Mouse (Mus musculus): ENCODE measurements around the gene Uty. TPM values are rescaled to one million over a fixed set of nuclear protein-coding genes. Genes with fewer than 3 reads are reported as not detected.

The Uty gene
- polyA plus RNA-seq, 1 experiment from 2014 or later = 5.3 TPM

- Histone ChIP-seq H3K9me3 (ENCODE audit: control insufficient read depth, low read length) (no peaks in the 10 kb centered on the region), H3K4me2 (ENCODE audit: low read length) (no peak overlapping the region), H3K4me3 (ENCODE audit: low read length) (no peak overlapping the region), H3K4me1 (ENCODE audit: control insufficient read depth, insufficient read depth, low read depth, low read length) (no peaks in the 10 kb centered on the region), H3K27me3 (replicated peaks; ENCODE audit: control insufficient read depth, insufficient read depth, low read length) (no peaks in the 10 kb centered on the region), H3K27ac (ENCODE audit: low read depth, low read length) (no peak overlapping the region), H3K9ac (ENCODE audit: low read depth, low read length) (no peak overlapping the region), H3K36me3 (ENCODE audit: control insufficient read depth, insufficient read depth, low read length) (no peaks in the 10 kb centered on the region)
- ATAC-seq = no peak
These were observed 82.5 kb downstream of the Uty start for GRCm38 (mm10) chrY:1163054-1163453.

DNA sequence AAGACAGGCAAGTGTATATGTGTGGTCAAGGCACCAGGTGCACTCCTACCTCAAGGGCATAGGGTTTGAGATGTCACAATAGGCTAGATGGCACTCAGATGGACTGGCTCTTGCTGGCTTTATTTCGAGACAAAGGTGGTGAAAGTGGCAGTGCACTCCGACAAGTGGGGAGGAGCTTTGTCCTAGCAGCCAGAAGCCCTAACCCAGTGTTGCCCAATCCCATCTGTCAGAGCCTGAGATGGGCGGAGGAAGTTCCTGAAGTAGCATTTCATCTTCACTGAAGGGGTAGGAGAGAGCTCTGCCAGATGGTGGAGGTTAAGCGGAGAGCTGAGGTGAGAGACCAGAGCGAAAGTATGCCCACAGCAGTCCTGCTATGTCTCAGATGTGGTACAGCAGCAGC lies 129.4 kb downstream of the Uty start:
- no peak overlapping the region for H3K4me2 ChIP-seq (ENCODE audit: low read length)
- H3K9ac ChIP-seq (ENCODE audit: low read depth, low read length) = no peak overlapping the region
- no peak overlapping the region for H3K4me3 ChIP-seq (ENCODE audit: low read length)
- no peak overlapping the region for H3K27ac ChIP-seq (ENCODE audit: low read depth, low read length)
- ATAC-seq = no peak
- no peaks in the 10 kb centered on the region for H3K9me3 ChIP-seq (ENCODE audit: control insufficient read depth, low read length)
- H3K27me3 ChIP-seq (replicated peaks; ENCODE audit: control insufficient read depth, insufficient read depth, low read length) = no peaks in the 10 kb centered on the region
- no peaks in the 10 kb centered on the region for H3K4me1 ChIP-seq (ENCODE audit: control insufficient read depth, insufficient read depth, low read depth, low read length)
- WGBS = 90% methylated on average over 5 of the region's 5 CpGs
- H3K36me3 ChIP-seq (ENCODE audit: control insufficient read depth, insufficient read depth, low read length) = no peaks in the 10 kb centered on the region

- Histone ChIP-seq H3K9ac (ENCODE audit: low read depth, low read length) (no peak overlapping the region), H3K27me3 (replicated peaks; ENCODE audit: control insufficient read depth, insufficient read depth, low read length) (no peaks in the 10 kb centered on the region), H3K27ac (ENCODE audit: low read depth, low read length) (no peak overlapping the region), H3K9me3 (ENCODE audit: control insufficient read depth, low read length) (no peaks in the 10 kb centered on the region), H3K4me3 (ENCODE audit: low read length) (no peak overlapping the region), H3K36me3 (ENCODE audit: control insufficient read depth, insufficient read depth, low read length) (no peaks in the 10 kb centered on the region), H3K4me1 (ENCODE audit: control insufficient read depth, insufficient read depth, low read depth, low read length) (no peaks in the 10 kb centered on the region), H3K4me2 (ENCODE audit: low read length) (no peak overlapping the region)
- ATAC-seq = no peak
- 14% methylated on average over 2 of the region's 2 CpGs for WGBS
These were observed 131.5 kb downstream of the Uty start for GRCm38 (mm10) chrY:1114016-1114415.

Other genes starting within 250 kb of the Uty start
- 26.0 and 38.0 TPM in 2 replicates for gene Eif2s3y, start 235.2 kb downstream of the Uty start, polyA plus RNA-seq (2015; fragmentation: Nextera tagmentation; extraction: Ambion mirVana)
- 13.5 and 19.1 TPM in 2 replicates for gene Ddx3y, start 40.9 kb upstream of the Uty start, polyA plus RNA-seq (2015; fragmentation: Nextera tagmentation; extraction: Ambion mirVana)
- not detected in 2 replicates for gene Usp9y, start 214.0 kb upstream of the Uty start, polyA plus RNA-seq (2015; fragmentation: Nextera tagmentation; extraction: Ambion mirVana)